Mouse (Mus musculus) midbrain, embryonic 14.5 days (tissue): ENCODE data around the gene Npc2. TPM values are rescaled to one million over a fixed set of nuclear protein-coding genes. Genes with fewer than 3 reads are reported as not detected.
A peak's percentile ranks its signal among the peaks of the same experiment; 100 is the strongest.

Experiments used
- ATAC-seq: fragments of 200-750 bp; cut with Nextera tagmentation; 2 replicates; pipeline ENCODE4 v1.8.0; 2017; ENCODE audit warnings: moderate number of reproducible peaks, moderate library complexity; ENCODE audit not compliant: low FRiP score, low TSS enrichment
- DNase-seq: peaks from one replicate; pipeline ENCODE4 v3.0.0-alpha.2; 2015
- H3K27ac ChIP-seq: fragments of 300-500 bp; sonication (generic); replicated peaks from 2 replicates; pipeline ENCODE4 v1.5.1; 2014; ENCODE audit warnings: mild to moderate bottlenecking, low read depth, low read length, moderate library complexity
- H3K27me3 ChIP-seq: fragments of 300-500 bp; sonication (generic); 2 replicates; pipeline ENCODE4 v1.6.1; 2014; ENCODE audit warnings: low read length, control low read depth, mixed read lengths; ENCODE audit not compliant: control insufficient read depth, insufficient read depth
- H3K36me3 ChIP-seq: fragments of 300-500 bp; sonication (generic); 2 replicates; pipeline ENCODE4 v1.6.1; 2014; ENCODE audit warnings: low read length, control low read depth; ENCODE audit not compliant: control insufficient read depth, insufficient read depth
- H3K4me1 ChIP-seq: fragments of 300-500 bp; sonication (generic); 2 replicates; pipeline ENCODE4 v1.6.1; 2014; ENCODE audit warnings: mild to moderate bottlenecking, antibody characterized with exemption, low read length, control low read depth; ENCODE audit not compliant: control insufficient read depth, insufficient read depth
- H3K4me2 ChIP-seq: fragments of 300-500 bp; sonication (generic); 2 replicates; pipeline ENCODE4 v1.6.1; 2014; ENCODE audit warnings: mild to moderate bottlenecking, low read length, moderate library complexity
- H3K4me3 ChIP-seq: fragments of 300-500 bp; sonication (generic); replicated peaks from 2 replicates; pipeline ENCODE4 v1.5.1; 2014; ENCODE audit warnings: low read depth, low read length
- H3K9ac ChIP-seq: fragments of 300-500 bp; sonication (generic); replicated peaks from 2 replicates; pipeline ENCODE4 v1.6.1; 2014; ENCODE audit warnings: mild to moderate bottlenecking, low read length, moderate library complexity
- H3K9me3 ChIP-seq: fragments of 300-500 bp; sonication (generic); 2 replicates; pipeline ENCODE4 v1.6.1; 2016; ENCODE audit warnings: low read length, control low read depth, mixed read lengths; ENCODE audit not compliant: control insufficient read depth
- WGBS: fragments of 180-500 bp; shearing (Covaris S2); extraction: QIAGEN DNeasy Blood & Tissue Kit; methylation state at CpG from one replicate; pipeline ENCODE4 v1.1.7; 2014; 5-methylcytosine and 5-hydroxymethylcytosine counted together
- polyA plus RNA-seq: library from polyadenylated mRNA; unstranded; fragments of >200 nt; fragmentation: Nextera tagmentation; extraction: Ambion mirVana; gene quantifications from 2 replicates; pipeline ENCODE4 v1.2.1, GENCODE M21; 2014

Npc2 gene
- polyA plus RNA-seq, 1 experiment from 2014 or later, result 61.0 TPM

DNA sequence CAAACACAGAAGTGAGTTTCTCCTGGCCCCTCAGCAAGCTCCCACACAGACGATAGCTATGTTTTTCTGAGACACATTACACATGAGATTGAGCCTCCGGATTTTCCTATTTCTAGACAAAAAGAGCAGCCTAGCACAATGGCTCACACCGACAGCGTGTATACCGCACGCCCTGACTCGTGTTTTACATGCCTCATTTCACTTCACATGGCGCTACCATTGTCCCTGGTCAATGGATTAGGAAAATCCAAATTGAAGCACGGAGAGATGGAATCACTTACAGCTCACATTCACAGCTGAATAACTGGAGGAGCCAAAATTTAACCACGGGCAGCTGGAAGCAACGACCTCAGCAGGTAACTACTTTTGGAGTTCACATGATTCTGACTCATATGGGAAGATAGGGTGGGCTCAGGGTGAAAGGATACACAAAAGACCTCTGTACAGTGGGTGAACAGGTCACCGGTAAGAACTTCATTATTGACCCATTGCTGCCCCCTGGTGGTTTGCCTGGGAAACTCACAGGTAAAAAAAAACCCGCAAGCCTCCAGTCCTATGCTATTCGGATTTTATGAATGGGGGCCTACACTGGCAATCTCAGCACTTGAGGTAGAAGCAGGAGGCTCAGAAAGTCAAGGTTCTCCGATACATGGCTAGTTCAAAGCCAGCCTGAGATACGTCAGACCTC, 17.8 kb downstream of the Npc2 start:
- ATAC-seq, result no peak
- WGBS, result 35% methylated on average over 16 of the region's 16 CpGs

DNA sequence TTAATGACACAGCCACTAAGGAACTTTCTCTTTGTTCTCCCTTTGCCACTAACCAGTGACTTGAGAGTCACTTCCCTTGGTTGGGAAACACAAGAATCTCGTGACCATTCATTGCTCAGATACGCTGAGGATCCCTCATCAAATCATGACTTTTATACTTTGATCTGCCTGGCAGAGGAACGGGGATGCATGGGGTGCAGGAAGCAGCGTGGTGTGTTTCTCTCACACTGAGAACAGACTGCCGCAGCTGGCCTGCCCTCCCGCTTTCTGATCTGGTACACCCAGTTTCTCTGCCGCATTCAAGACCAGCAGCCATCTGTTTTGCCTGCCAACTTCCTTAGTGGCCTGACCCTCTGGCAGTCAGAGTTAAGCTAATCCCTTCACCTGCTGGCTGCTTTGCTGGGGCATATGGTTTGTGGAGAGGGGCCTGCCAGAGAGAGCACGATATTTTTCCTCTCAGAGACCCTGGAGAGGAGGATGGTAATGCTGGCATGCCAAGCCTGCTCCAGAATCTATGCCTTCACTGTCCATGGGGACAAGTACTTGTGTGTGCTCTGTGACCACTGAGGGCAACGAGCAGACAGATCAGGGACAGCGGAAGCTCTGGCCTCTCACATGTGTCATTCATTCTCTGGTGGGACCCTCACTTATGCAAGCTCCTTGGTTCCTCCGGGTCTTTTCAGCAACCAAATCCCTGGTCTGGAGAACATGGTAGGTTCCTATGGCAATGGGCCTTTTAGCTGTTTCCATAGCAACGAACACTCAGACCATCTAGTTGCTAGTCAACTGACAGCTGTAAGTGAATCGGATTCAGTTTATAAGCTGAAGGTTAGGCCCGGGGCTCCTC, 20.6 kb downstream of the Npc2 start:
- Histone ChIP-seq H3K4me2 (peak overlapping the region; percentile 17; the same call in 1 of the 2 replicates), H3K27me3 (no peaks in the 10 kb centered on the region), H3K4me1 (peaks cover 27% of the 10 kb centered on the region), H3K9ac (no peak overlapping the region), H3K36me3 (peaks cover 19% of the 10 kb centered on the region), H3K27ac (peak overlapping the region; percentile 80), H3K9me3 (no peaks in the 10 kb centered on the region), H3K4me3 (no peak overlapping the region)
- peak; percentile 86 for DNase-seq
- peak; percentile 62; the same call in 1 of the 2 replicates for ATAC-seq
- 14% methylated on average over 14 of the region's 14 CpGs for WGBS

More for the DNA sequence above, 17.8 kb downstream of the Npc2 start:
- Histone ChIP-seq H3K27ac (0 out of 2 replicates have a peak overlapping the region, but pooled peaks have one; percentile 3), H3K36me3 (peaks cover 42% of the 10 kb centered on the region), H3K9ac (no peak overlapping the region), H3K27me3 (no peaks in the 10 kb centered on the region), H3K9me3 (no peaks in the 10 kb centered on the region), H3K4me3 (no peak overlapping the region), H3K4me1 (peaks cover 27% of the 10 kb centered on the region), H3K4me2 (no peak overlapping the region)
- DNase-seq, result peak; percentile 85

DNA sequence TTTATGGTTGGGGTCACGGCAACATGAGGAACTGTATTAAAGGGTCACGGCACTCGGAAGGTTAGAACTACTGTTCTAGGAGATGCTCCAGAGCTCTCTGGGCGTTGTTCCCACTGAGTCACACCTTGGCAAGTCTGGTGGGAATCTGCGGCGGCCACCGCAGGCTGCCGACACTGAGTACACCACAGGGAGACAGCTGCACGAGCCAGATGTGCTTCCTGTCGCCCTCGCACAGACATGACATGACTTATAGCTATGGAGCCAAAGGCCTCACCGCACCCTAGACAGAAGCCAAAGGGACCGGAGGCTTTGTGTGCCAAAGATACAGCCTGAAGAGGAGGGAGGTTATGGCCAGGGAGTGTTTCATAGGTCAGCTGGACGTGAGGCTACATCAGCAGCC, 22.3 kb downstream of the Npc2 start:
- Histone ChIP-seq H3K27me3 (no peaks in the 10 kb centered on the region), H3K9me3 (no peaks in the 10 kb centered on the region), H3K27ac (no peak overlapping the region), H3K4me2 (no peak overlapping the region), H3K4me1 (peaks cover 27% of the 10 kb centered on the region), H3K9ac (no peak overlapping the region), H3K36me3 (peaks cover 2% of the 10 kb centered on the region; the same call in 1 of the 2 replicates), H3K4me3 (no peak overlapping the region)
- WGBS, result 84% methylated on average over 14 of the region's 14 CpGs
- no peak for ATAC-seq
- no peak for DNase-seq

DNA sequence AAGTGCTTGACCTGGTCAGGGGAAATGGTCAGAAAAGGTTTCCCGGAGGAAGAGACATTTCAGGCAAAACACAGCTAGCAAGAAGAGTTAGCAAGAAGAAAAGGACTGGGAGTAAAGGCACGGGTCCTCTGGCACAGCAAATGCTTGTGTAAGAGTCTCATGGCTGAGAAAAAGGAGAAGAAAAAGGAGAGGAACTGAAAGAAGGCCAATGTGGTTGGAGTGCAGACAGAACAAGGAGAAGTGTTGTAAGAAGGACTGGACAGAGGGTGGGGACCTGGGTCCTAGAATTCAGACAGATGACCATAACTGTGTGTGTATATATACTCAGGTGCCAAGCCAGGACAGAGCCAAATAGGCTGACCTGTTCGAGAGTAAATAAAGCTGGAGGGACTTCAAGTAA, 24.8 kb downstream of the Npc2 start:
- no peak for DNase-seq
- WGBS, result 79% methylated on average over 3 of the region's 3 CpGs

DNA sequence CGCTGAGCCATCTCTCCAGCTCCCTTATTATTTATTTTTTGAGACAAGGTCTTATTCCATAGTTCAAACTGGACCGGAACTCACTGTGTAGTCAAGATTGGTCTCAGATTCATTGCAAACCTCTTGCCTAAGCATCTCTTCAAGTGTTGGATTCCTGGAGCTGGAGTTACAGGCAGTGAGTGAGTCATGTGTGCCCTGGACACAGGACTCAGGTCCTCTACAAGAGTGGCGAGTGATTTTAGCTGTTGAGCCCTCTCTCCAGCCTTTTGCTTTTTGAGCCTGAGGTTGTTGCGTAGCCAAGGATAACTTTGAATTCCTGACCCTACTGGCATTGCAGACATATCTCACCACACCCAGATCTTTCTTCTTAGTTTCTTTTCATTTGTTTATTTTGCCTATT, 27.3 kb downstream of the Npc2 start:
- H3K4me1 ChIP-seq, result no peaks in the 10 kb centered on the region; the same call in 1 of the 2 replicates
- H3K27ac ChIP-seq, result no peak overlapping the region
- no peaks in the 10 kb centered on the region for H3K9me3 ChIP-seq
- no peak overlapping the region for H3K4me3 ChIP-seq
- no peaks in the 10 kb centered on the region for H3K27me3 ChIP-seq
- no peak for DNase-seq
- 64% methylated on average over 4 of the region's 4 CpGs for WGBS
- no peak for ATAC-seq
- H3K9ac ChIP-seq, result no peak overlapping the region
- no peak overlapping the region for H3K4me2 ChIP-seq
- H3K36me3 ChIP-seq, result no peaks in the 10 kb centered on the region

More for the DNA sequence above, 24.8 kb downstream of the Npc2 start:
- Histone ChIP-seq H3K4me3 (no peak overlapping the region), H3K4me1 (peaks cover 20% of the 10 kb centered on the region), H3K9me3 (no peaks in the 10 kb centered on the region), H3K27ac (no peak overlapping the region), H3K4me2 (no peak overlapping the region), H3K9ac (no peak overlapping the region), H3K36me3 (no peaks in the 10 kb centered on the region), H3K27me3 (no peaks in the 10 kb centered on the region)
- ATAC-seq, result no peak

DNA sequence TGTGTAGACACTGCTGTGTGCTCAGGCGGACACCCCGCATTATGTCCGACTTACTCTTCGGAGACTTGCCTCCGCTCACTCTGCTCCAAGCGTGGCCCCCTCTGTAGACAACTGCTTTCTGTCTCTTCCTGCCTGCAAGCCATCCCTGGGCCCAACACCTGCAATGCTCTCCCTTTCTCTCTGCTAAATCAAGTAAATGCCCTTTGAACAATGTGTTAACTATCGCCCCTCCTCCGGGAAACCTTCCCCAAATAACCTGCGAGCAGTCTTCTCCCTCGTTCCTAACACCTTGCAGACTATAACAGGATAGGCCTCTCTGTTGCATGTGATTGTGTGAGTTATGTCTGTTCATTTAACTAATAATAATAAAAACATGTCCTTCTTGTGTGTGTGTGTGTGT, 29.5 kb downstream of the Npc2 start:
- H3K9me3 ChIP-seq, result no peaks in the 10 kb centered on the region
- H3K27ac ChIP-seq, result no peak overlapping the region

DNA sequence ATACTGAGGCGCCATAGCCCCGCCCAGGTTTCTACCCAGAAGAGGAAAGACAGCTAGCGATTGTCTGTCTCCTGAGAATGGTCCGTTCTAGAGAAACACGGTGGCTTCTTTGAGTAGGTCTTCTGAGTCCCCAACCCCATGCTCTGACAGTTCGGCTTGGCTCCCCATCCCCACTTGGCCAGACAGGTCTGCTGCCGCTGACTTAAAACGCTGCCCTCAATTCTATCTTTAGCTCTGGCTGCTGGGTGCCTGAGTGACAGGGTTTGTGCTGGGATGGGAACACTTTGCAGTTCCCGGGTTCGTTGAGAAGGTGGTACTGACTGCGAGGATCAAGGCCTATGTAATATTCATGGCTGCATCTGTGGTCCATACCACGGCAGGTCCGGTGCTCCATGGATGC, 39.6 kb downstream of the Npc2 start:
- Histone ChIP-seq H3K27me3 (no peaks in the 10 kb centered on the region), H3K9me3 (no peaks in the 10 kb centered on the region), H3K27ac (no peak overlapping the region), H3K4me3 (no peak overlapping the region), H3K4me1 (no peaks in the 10 kb centered on the region), H3K36me3 (no peaks in the 10 kb centered on the region), H3K9ac (no peak overlapping the region), H3K4me2 (no peak overlapping the region)
- no peak for DNase-seq
- WGBS, result 82% methylated on average over 13 of the region's 13 CpGs
- ATAC-seq, result no peak

More for the DNA sequence above, 29.5 kb downstream of the Npc2 start:
- no peak overlapping the region for H3K9ac ChIP-seq
- no peak overlapping the region for H3K4me2 ChIP-seq
- ATAC-seq, result no peak
- WGBS, result 91% methylated on average over 10 of the region's 10 CpGs
- DNase-seq, result no peak
- no peak overlapping the region for H3K4me3 ChIP-seq
- H3K4me1 ChIP-seq, result no peaks in the 10 kb centered on the region
- no peaks in the 10 kb centered on the region for H3K36me3 ChIP-seq
- no peaks in the 10 kb centered on the region for H3K27me3 ChIP-seq

DNA sequence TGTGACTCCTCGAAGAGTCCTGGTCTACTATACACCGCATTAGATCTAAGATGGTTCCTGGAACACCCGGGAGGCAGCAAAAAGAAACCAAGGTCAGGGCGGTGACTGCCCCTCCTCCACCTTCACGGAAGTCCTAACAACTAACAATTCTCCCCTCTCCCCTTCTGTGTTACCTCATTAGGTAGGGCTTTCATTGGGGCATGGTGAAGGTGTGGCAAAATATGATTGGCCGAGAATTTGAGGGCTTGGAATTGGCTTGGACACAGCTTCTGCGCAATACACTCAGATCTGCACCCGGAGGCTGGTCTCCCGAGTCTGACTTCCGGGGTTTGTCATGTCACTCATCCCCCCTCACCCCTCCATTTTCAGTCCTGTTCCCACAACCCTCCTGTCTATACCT, 44.5 kb downstream of the Npc2 start:
- Histone ChIP-seq H3K4me2 (no peak overlapping the region), H3K36me3 (no peaks in the 10 kb centered on the region), H3K27ac (no peak overlapping the region), H3K27me3 (no peaks in the 10 kb centered on the region), H3K4me3 (no peak overlapping the region), H3K4me1 (no peaks in the 10 kb centered on the region), H3K9me3 (no peaks in the 10 kb centered on the region), H3K9ac (no peak overlapping the region)
- ATAC-seq, result no peak
- no peak for DNase-seq
- WGBS, result 93% methylated on average over 10 of the region's 10 CpGs
